Mouse (Mus musculus) stomach, postnatal 0 days (tissue): Measurements from ENCODE around the gene Ppp4c. TPM values are rescaled to one million over a fixed set of nuclear protein-coding genes. Genes with fewer than 3 reads are reported as not detected.

ENCODE experiments used
- ATAC-seq: fragments of 200-750 bp; cut with Nextera tagmentation; 2 replicates; pipeline ENCODE4 v1.8.0; 2017; ENCODE audit not compliant: low FRiP score, low TSS enrichment
- DNase-seq: peaks from one replicate; pipeline ENCODE4 v3.0.0-alpha.2; 2016; ENCODE audit warnings: low spot score
- H3K27ac ChIP-seq: fragments of 300-500 bp; sonication (generic); replicated peaks from 2 replicates; pipeline ENCODE4 v1.5.1; 2014; ENCODE audit warnings: mild to moderate bottlenecking, control low read depth
- H3K27me3 ChIP-seq: fragments of 300-500 bp; sonication (generic); 2 replicates; pipeline ENCODE4 v1.6.1; 2014; ENCODE audit warnings: low read length; ENCODE audit not compliant: control insufficient read depth, insufficient read depth
- H3K36me3 ChIP-seq: fragments of 300-500 bp; sonication (generic); 2 replicates; pipeline ENCODE4 v1.6.1; 2014; ENCODE audit warnings: low read length, mixed read lengths; ENCODE audit not compliant: control insufficient read depth, insufficient read depth
- H3K4me1 ChIP-seq: fragments of 300-500 bp; sonication (generic); replicated peaks from 2 replicates; pipeline ENCODE4 v1.6.1; 2014; ENCODE audit warnings: antibody characterized with exemption; ENCODE audit not compliant: control insufficient read depth, insufficient read depth
- H3K4me2 ChIP-seq: fragments of 300-500 bp; sonication (generic); replicated peaks from 2 replicates; pipeline ENCODE4 v1.6.1; 2014; ENCODE audit warnings: low read depth, mild to moderate bottlenecking, control low read depth, moderate library complexity
- H3K4me3 ChIP-seq: fragments of 300-500 bp; sonication (generic); 2 replicates; pipeline ENCODE4 v1.5.1; 2014; ENCODE audit warnings: low read depth, low read length, control low read depth
- H3K9ac ChIP-seq: fragments of 300-500 bp; sonication (generic); 2 replicates; pipeline ENCODE4 v1.6.1; 2014; ENCODE audit warnings: mild to moderate bottlenecking, low read length, control low read depth, mixed read lengths
- H3K9me3 ChIP-seq: fragments of 300-500 bp; sonication (generic); 2 replicates; pipeline ENCODE4 v1.6.1; 2016; ENCODE audit warnings: low read length; ENCODE audit not compliant: control insufficient read depth
- CTCF ChIP-seq: IDR thresholded peaks from 2 replicates; pipeline ENCODE4 v1.5.1; 2016; ENCODE audit warnings: antibody characterized with exemption, low read depth, mild to moderate bottlenecking, moderate library complexity
- EP300 ChIP-seq: optimal IDR thresholded peaks from 2 replicates; pipeline ENCODE3; 2016; ENCODE audit warnings: antibody characterized with exemption
- WGBS: fragments of 180-500 bp; shearing (Covaris S2); extraction: QIAGEN DNeasy Blood & Tissue Kit; methylation state at CpG from one replicate; pipeline ENCODE4 v1.1.7; 2014; 5-methylcytosine and 5-hydroxymethylcytosine counted together
- polyA plus RNA-seq: library from polyadenylated mRNA; unstranded; fragments of >200 nt; fragmentation: Nextera tagmentation; extraction: Ambion mirVana; gene quantifications from 2 replicates; pipeline ENCODE4 v1.2.1, GENCODE M21; 2015

Gene Ppp4c
- polyA plus RNA-seq, 1 experiment from 2014 or later = 122 TPM

GRCm38 (mm10) chr7:126799468-126800268 is 7.4 kb upstream of the Ppp4c start:
- 3% methylated on average over 34 of the region's 38 CpGs for WGBS
- H3K27ac ChIP-seq = peak overlapping the region; percentile 96
- H3K9ac ChIP-seq = peak overlapping the region; percentile 76
- no peaks in the 10 kb centered on the region for H3K27me3 ChIP-seq
- ATAC-seq (peak; percentile 85), DNase-seq (no peak)
- H3K4me3 ChIP-seq = peak overlapping the region; percentile 80
- H3K36me3 ChIP-seq = peaks cover 14% of the 10 kb centered on the region; the same call in 1 of the 2 replicates
- H3K9me3 ChIP-seq = no peaks in the 10 kb centered on the region
- H3K4me2 ChIP-seq = peak overlapping the region; percentile 68
- TF ChIP-seq CTCF = peak; percentile 46
- no peak for TF ChIP-seq EP300
- H3K4me1 ChIP-seq = no peaks in the 10 kb centered on the region; the same call in 1 of the 2 replicates

DNA sequence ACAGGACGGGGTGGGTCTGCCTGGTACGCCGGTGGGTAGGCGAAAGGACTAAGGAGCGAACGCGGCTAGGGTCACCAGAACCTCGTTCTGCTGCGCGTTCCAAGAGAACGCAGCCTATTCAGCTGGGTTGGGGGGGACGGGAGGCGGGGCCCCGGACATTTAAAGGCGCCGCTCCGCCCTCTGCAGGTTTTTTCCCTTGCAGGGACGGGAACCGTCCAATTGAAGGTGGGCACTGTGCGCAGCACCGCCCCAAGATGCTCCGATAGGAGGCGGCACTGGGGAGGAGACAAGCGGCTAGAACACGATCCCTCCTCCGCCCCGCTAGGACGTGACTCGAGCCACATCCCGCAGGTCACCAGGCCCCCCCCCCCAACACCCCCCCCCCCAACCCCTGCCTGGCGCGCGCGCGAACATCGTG is 6.8 kb upstream of the Ppp4c start:
- H3K27me3 ChIP-seq = no peaks in the 10 kb centered on the region
- H3K27ac ChIP-seq = peak overlapping the region; percentile 96
- peak overlapping the region; percentile 80 for H3K4me3 ChIP-seq
- no peak for TF ChIP-seq EP300
- TF ChIP-seq CTCF = peak; percentile 68
- peaks cover 16% of the 10 kb centered on the region; the same call in 1 of the 2 replicates for H3K36me3 ChIP-seq
- H3K4me1 ChIP-seq = no peaks in the 10 kb centered on the region; the same call in 1 of the 2 replicates
- peak overlapping the region; percentile 83 for H3K4me2 ChIP-seq
- H3K9ac ChIP-seq = peak overlapping the region; percentile 83
- no peaks in the 10 kb centered on the region for H3K9me3 ChIP-seq
- WGBS = 0% methylated on average over 29 of the region's 36 CpGs
- peak; percentile 97 for DNase-seq
- peak; percentile 94 for ATAC-seq

GRCm38 (mm10) chr7:126798127-126799049 is 6.1 kb upstream of the Ppp4c start:
- Histone ChIP-seq H3K27me3 (no peaks in the 10 kb centered on the region), H3K9me3 (no peaks in the 10 kb centered on the region), H3K27ac (peak overlapping the region; percentile 93), H3K9ac (peak overlapping the region; percentile 83), H3K4me1 (no peaks in the 10 kb centered on the region; the same call in 1 of the 2 replicates), H3K4me3 (peak overlapping the region; percentile 80), H3K36me3 (peaks cover 16% of the 10 kb centered on the region; the same call in 1 of the 2 replicates), H3K4me2 (peak overlapping the region; percentile 83)
- DNase-seq = no peak
- ATAC-seq = no peak
- 1% methylated on average over 40 of the region's 40 CpGs for WGBS
- no peak for TF ChIP-seq EP300
- TF ChIP-seq CTCF = no peak

GRCm38 (mm10) chr7:126797411-126798126 is 5.3 kb upstream of the Ppp4c start, which contains the start of gene Fam57b:
Gene Fam57b (plus strand): TSS chr7:126797668.
- peak within 1 kb of the TSS; percentile 93 for H3K27ac ChIP-seq
- no peak for TF ChIP-seq CTCF
- DNase-seq (peak; percentile 62), ATAC-seq (peak; percentile 46)
- WGBS = 17% methylated on average over 21 of the region's 21 CpGs
- no peaks in the 10 kb centered on the region for H3K9me3 ChIP-seq
- peaks cover 16% of the 10 kb centered on the region; the same call in 1 of the 2 replicates for H3K36me3 ChIP-seq
- H3K4me1 ChIP-seq = no peaks in the 10 kb centered on the region; the same call in 1 of the 2 replicates
- no peaks in the 10 kb centered on the region for H3K27me3 ChIP-seq
- H3K9ac ChIP-seq = peak within 1 kb of the TSS; percentile 83
- H3K4me2 ChIP-seq = peak within 1 kb of the TSS; percentile 83
- H3K4me3 ChIP-seq = peak within 1 kb of the TSS; percentile 80

DNA sequence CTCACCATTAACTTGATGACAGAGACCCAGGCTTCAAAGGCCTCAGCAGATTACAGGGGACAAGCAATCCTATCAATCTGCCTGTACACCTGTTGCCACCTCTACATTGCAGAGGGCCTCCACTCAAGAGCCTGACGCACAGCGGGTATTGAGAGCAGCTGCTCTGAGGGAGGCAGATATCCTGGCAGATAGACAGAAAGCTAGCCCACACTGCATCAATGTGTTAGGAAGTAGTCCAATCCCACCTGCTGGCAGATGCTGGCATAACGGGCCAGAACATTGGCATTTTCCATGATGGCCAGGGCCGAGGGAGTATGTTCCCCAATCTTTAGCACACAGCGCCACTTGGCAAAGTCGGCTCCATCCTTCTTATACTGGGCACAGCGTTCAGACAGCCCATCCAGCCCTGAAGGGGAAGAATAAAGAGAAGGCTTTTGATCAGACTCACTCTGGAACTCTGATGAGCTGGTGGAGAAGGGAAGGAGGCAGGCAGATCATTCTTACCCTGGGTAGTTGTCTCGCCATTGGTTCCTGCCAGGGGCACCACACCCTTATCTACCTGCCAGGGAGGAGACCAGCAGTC is 4.1 kb upstream of the Ppp4c start:
- Histone ChIP-seq H3K9ac (no peak overlapping the region), H3K4me1 (no peaks in the 10 kb centered on the region; the same call in 1 of the 2 replicates), H3K4me3 (no peak overlapping the region), H3K27me3 (no peaks in the 10 kb centered on the region), H3K4me2 (no peak overlapping the region), H3K36me3 (peaks cover 16% of the 10 kb centered on the region; the same call in 1 of the 2 replicates), H3K9me3 (no peaks in the 10 kb centered on the region), H3K27ac (no peak overlapping the region)
- DNase-seq (peak; percentile 58), ATAC-seq (no peak)
- TF ChIP-seq CTCF (peak; percentile 62), EP300 (no peak)
- 66% methylated on average over 8 of the region's 8 CpGs for WGBS
